Mouse (Mus musculus): ENCODE measurements at regions not wholly inside any gene's neighbourhood (a gene's known extent, or its start where the extent isn't known, plus 50 kb on each side); places are given as distances from the start of the nearest gene placed in this dataset.
A peak's percentile ranks its signal among the peaks of the same experiment; 100 is the strongest.

GRCm38 (mm10) chr14:46638516-46638915 is 121.8 kb upstream of the Cdkn3 start:
- no peak for DNase-seq

- DNase-seq, result no peak
These were observed 123.1 kb upstream of the Cdkn3 start for GRCm38 (mm10) chr14:46637240-46637639.

GRCm38 (mm10) chr14:46636364-46636763 is 124.0 kb upstream of the Cdkn3 start:
- no peak for DNase-seq

GRCm38 (mm10) chr14:46635322-46635721 is 125.0 kb upstream of the Cdkn3 start:
- peak; percentile 38 for DNase-seq

GRCm38 (mm10) chr14:46634656-46635244 is 125.6 kb upstream of the Cdkn3 start:
- DNase-seq, result no peak

- DNase-seq, result no peak
These were observed 126.1 kb upstream of the Cdkn3 start for GRCm38 (mm10) chr14:46634251-46634650.

GRCm38 (mm10) chr14:46627690-46628089 is 132.7 kb upstream of the Cdkn3 start:
- DNase-seq, result no peak

- DNase-seq, result no peak
These were observed 134.6 kb upstream of the Cdkn3 start for GRCm38 (mm10) chr14:46625760-46626159.

- DNase-seq, result no peak
These were observed 136.7 kb upstream of the Cdkn3 start for GRCm38 (mm10) chr14:46623645-46624044.

GRCm38 (mm10) chr14:46616030-46616429 is 144.3 kb upstream of the Cdkn3 start:
- DNase-seq, result no peak

- no peak for DNase-seq
These were observed 145.4 kb upstream of the Cdkn3 start for GRCm38 (mm10) chr14:46614936-46615335.

- no peak for DNase-seq
These were observed 146.6 kb upstream of the Cdkn3 start for GRCm38 (mm10) chr14:46613748-46614147.

GRCm38 (mm10) chr14:46613211-46613610 is 147.1 kb upstream of the Cdkn3 start:
- DNase-seq, result no peak

- no peak for DNase-seq
These were observed 147.8 kb upstream of the Cdkn3 start for GRCm38 (mm10) chr14:46612584-46612983.

GRCm38 (mm10) chr14:46610926-46611325 is 149.4 kb upstream of the Cdkn3 start:
- DNase-seq, result no peak

- no peak for DNase-seq
These were observed 150.0 kb upstream of the Cdkn3 start for GRCm38 (mm10) chr14:46610226-46610855.

- DNase-seq, result no peak
These were observed 153.6 kb upstream of the Cdkn3 start for GRCm38 (mm10) chr14:46606694-46607093.

- DNase-seq, result no peak
These were observed 154.3 kb upstream of the Cdkn3 start for GRCm38 (mm10) chr14:46606037-46606436.

- DNase-seq, result no peak
These were observed 155.3 kb upstream of the Cdkn3 start for GRCm38 (mm10) chr14:46604886-46605531.

GRCm38 (mm10) chr14:46604156-46604885 is 156.0 kb upstream of the Cdkn3 start:
- no peak for DNase-seq

GRCm38 (mm10) chr14:46596696-46597359 is 163.5 kb upstream of the Cdkn3 start:
- no peak for DNase-seq

- DNase-seq, result no peak
These were observed 166.2 kb upstream of the Cdkn3 start for GRCm38 (mm10) chr14:46594151-46594550.

Measured in gastrocnemius, postnatal 10 days (tissue).